Mouse (Mus musculus): Measurements from ENCODE around the gene Fbxl17. TPM values are rescaled to one million over a fixed set of nuclear protein-coding genes. Genes with fewer than 3 reads are reported as not detected.

Gene Fbxl17
- polyA plus RNA-seq, 1 experiment from 2014 or later, result 5.7 TPM

GRCm38 (mm10) chr17:63145311-63145741 lies 354.5 kb downstream of the Fbxl17 start:
- no peaks in the 10 kb centered on the region for H3K9me3 ChIP-seq (replicated peaks)
- H3K4me3 ChIP-seq (replicated peaks), result no peak overlapping the region
- no peak overlapping the region for H3K4me2 ChIP-seq
- no peaks in the 10 kb centered on the region for H3K36me3 ChIP-seq
- no peak overlapping the region for H3K9ac ChIP-seq
- WGBS, result 57% methylated on average over 5 of the region's 5 CpGs
- ATAC-seq (replicated peaks; ENCODE audit: low FRiP score), result 0 out of 2 replicates have a peak, but pooled peaks have one; percentile 22
- peaks cover 12% of the 10 kb centered on the region; the same call in 1 of the 2 replicates for H3K4me1 ChIP-seq
- H3K27ac ChIP-seq, result 0 out of 2 replicates have a peak overlapping the region, but pooled peaks have one; percentile 4
- no peaks in the 10 kb centered on the region for H3K27me3 ChIP-seq

GRCm38 (mm10) chr17:63143825-63144224 lies 356.0 kb downstream of the Fbxl17 start:
- Histone ChIP-seq H3K4me2 (no peak overlapping the region), H3K9ac (no peak overlapping the region), H3K27me3 (no peaks in the 10 kb centered on the region), H3K27ac (no peak overlapping the region), H3K36me3 (no peaks in the 10 kb centered on the region), H3K9me3 (replicated peaks) (no peaks in the 10 kb centered on the region), H3K4me3 (replicated peaks) (no peak overlapping the region), H3K4me1 (peaks cover 12% of the 10 kb centered on the region; the same call in 1 of the 2 replicates)
- 75% methylated on average over 7 of the region's 7 CpGs for WGBS
- ATAC-seq (replicated peaks; ENCODE audit: low FRiP score), result no peak

- H3K27ac ChIP-seq, result no peak overlapping the region
- no peak overlapping the region for H3K4me2 ChIP-seq
- no peak for ATAC-seq (replicated peaks; ENCODE audit: low FRiP score)
- H3K27me3 ChIP-seq, result no peaks in the 10 kb centered on the region
- no peak overlapping the region for H3K4me3 ChIP-seq (replicated peaks)
- H3K9me3 ChIP-seq (replicated peaks), result 0 out of 2 replicates have a peak, but pooled peaks cover 5% of the 10 kb centered on the region
- H3K4me1 ChIP-seq, result no peaks in the 10 kb centered on the region
- H3K9ac ChIP-seq, result no peak overlapping the region
- 90% methylated on average over 5 of the region's 5 CpGs for WGBS
- H3K36me3 ChIP-seq, result peaks cover 10% of the 10 kb centered on the region; the same call in 1 of the 2 replicates
These were observed 365.0 kb downstream of the Fbxl17 start for GRCm38 (mm10) chr17:63134805-63135204.

- Histone ChIP-seq H3K27me3 (no peaks in the 10 kb centered on the region), H3K4me3 (replicated peaks) (no peak overlapping the region), H3K36me3 (peaks cover 3% of the 10 kb centered on the region; the same call in 1 of the 2 replicates), H3K9me3 (replicated peaks) (peaks cover 7% of the 10 kb centered on the region; the same call in 1 of the 2 replicates), H3K4me2 (no peak overlapping the region), H3K27ac (no peak overlapping the region), H3K4me1 (no peaks in the 10 kb centered on the region), H3K9ac (no peak overlapping the region)
- no peak for ATAC-seq (replicated peaks; ENCODE audit: low FRiP score)
- 75% methylated on average over 2 of the region's 2 CpGs for WGBS
These were observed 377.4 kb downstream of the Fbxl17 start for GRCm38 (mm10) chr17:63122427-63122826.

GRCm38 (mm10) chr17:63119701-63120100 lies 380.1 kb downstream of the Fbxl17 start:
- Histone ChIP-seq H3K27ac (no peak overlapping the region), H3K9ac (no peak overlapping the region), H3K4me1 (no peaks in the 10 kb centered on the region), H3K4me3 (replicated peaks) (no peak overlapping the region), H3K36me3 (no peaks in the 10 kb centered on the region), H3K9me3 (replicated peaks) (0 out of 2 replicates have a peak, but pooled peaks cover 3% of the 10 kb centered on the region), H3K4me2 (no peak overlapping the region), H3K27me3 (no peaks in the 10 kb centered on the region)
- ATAC-seq (replicated peaks; ENCODE audit: low FRiP score), result no peak
- 85% methylated on average over 3 of the region's 3 CpGs for WGBS

GRCm38 (mm10) chr17:63119077-63119476 lies 380.7 kb downstream of the Fbxl17 start:
- no peak for ATAC-seq (replicated peaks; ENCODE audit: low FRiP score)
- no peaks in the 10 kb centered on the region for H3K27me3 ChIP-seq
- H3K27ac ChIP-seq, result no peak overlapping the region
- no peak overlapping the region for H3K4me2 ChIP-seq
- no peak overlapping the region for H3K9ac ChIP-seq
- 70% methylated on average over 7 of the region's 7 CpGs for WGBS
- H3K9me3 ChIP-seq (replicated peaks), result no peaks in the 10 kb centered on the region
- H3K4me1 ChIP-seq, result no peaks in the 10 kb centered on the region
- H3K36me3 ChIP-seq, result no peaks in the 10 kb centered on the region
- no peak overlapping the region for H3K4me3 ChIP-seq (replicated peaks)

GRCm38 (mm10) chr17:63117130-63117529 lies 382.7 kb downstream of the Fbxl17 start:
- Histone ChIP-seq H3K4me1 (no peaks in the 10 kb centered on the region), H3K4me3 (replicated peaks) (no peak overlapping the region), H3K9ac (no peak overlapping the region), H3K27ac (no peak overlapping the region), H3K36me3 (no peaks in the 10 kb centered on the region), H3K9me3 (replicated peaks) (no peaks in the 10 kb centered on the region), H3K4me2 (no peak overlapping the region), H3K27me3 (no peaks in the 10 kb centered on the region)
- no peak for ATAC-seq (replicated peaks; ENCODE audit: low FRiP score)
- 86% methylated on average over 5 of the region's 5 CpGs for WGBS

GRCm38 (mm10) chr17:63114399-63115085 lies 385.3 kb downstream of the Fbxl17 start:
- Histone ChIP-seq H3K4me3 (replicated peaks) (no peak overlapping the region), H3K4me2 (no peak overlapping the region), H3K27me3 (no peaks in the 10 kb centered on the region), H3K36me3 (no peaks in the 10 kb centered on the region), H3K27ac (no peak overlapping the region), H3K9me3 (replicated peaks) (no peaks in the 10 kb centered on the region), H3K9ac (no peak overlapping the region), H3K4me1 (peaks cover 14% of the 10 kb centered on the region)
- ATAC-seq (replicated peaks; ENCODE audit: low FRiP score), result no peak
- WGBS, result 89% methylated on average over 19 of the region's 19 CpGs

- Histone ChIP-seq H3K4me3 (replicated peaks) (no peak overlapping the region), H3K9ac (no peak overlapping the region), H3K9me3 (replicated peaks) (no peaks in the 10 kb centered on the region), H3K4me1 (peaks cover 14% of the 10 kb centered on the region), H3K27me3 (no peaks in the 10 kb centered on the region), H3K4me2 (no peak overlapping the region), H3K36me3 (no peaks in the 10 kb centered on the region), H3K27ac (no peak overlapping the region)
- no peak for ATAC-seq (replicated peaks; ENCODE audit: low FRiP score)
- 59% methylated on average over 5 of the region's 5 CpGs for WGBS
These were observed 387.0 kb downstream of the Fbxl17 start for GRCm38 (mm10) chr17:63112826-63113225.

- no peaks in the 10 kb centered on the region for H3K9me3 ChIP-seq (replicated peaks)
- H3K4me1 ChIP-seq, result peaks cover 14% of the 10 kb centered on the region
- H3K27me3 ChIP-seq, result no peaks in the 10 kb centered on the region
- ATAC-seq (replicated peaks; ENCODE audit: low FRiP score), result no peak; the same call in 1 of the 2 replicates
- no peaks in the 10 kb centered on the region for H3K36me3 ChIP-seq
- H3K27ac ChIP-seq, result no peak overlapping the region
- H3K9ac ChIP-seq, result no peak overlapping the region
- 32% methylated on average over 6 of the region's 6 CpGs for WGBS
- no peak overlapping the region for H3K4me3 ChIP-seq (replicated peaks)
- no peak overlapping the region for H3K4me2 ChIP-seq
These were observed 388.8 kb downstream of the Fbxl17 start for GRCm38 (mm10) chr17:63110994-63111393.

- H3K27ac ChIP-seq, result no peak overlapping the region
These were observed 389.5 kb downstream of the Fbxl17 start for GRCm38 (mm10) chr17:63110211-63110755.

GRCm38 (mm10) chr17:63108035-63108434 lies 391.8 kb downstream of the Fbxl17 start:
- peaks cover 14% of the 10 kb centered on the region for H3K4me1 ChIP-seq
- H3K9me3 ChIP-seq (replicated peaks), result no peaks in the 10 kb centered on the region
- no peak overlapping the region for H3K4me2 ChIP-seq
- no peak for ATAC-seq (replicated peaks; ENCODE audit: low FRiP score)
- H3K9ac ChIP-seq, result no peak overlapping the region
- no peaks in the 10 kb centered on the region for H3K27me3 ChIP-seq
- no peaks in the 10 kb centered on the region for H3K36me3 ChIP-seq
- no peak overlapping the region for H3K27ac ChIP-seq
- H3K4me3 ChIP-seq (replicated peaks), result no peak overlapping the region
- WGBS, result 91% methylated on average over 5 of the region's 5 CpGs

More at GRCm38 (mm10) chr17:63110211-63110755, 389.5 kb downstream of the Fbxl17 start:
- 82% methylated on average over 7 of the region's 7 CpGs for WGBS
- H3K4me3 ChIP-seq (replicated peaks), result no peak overlapping the region
- ATAC-seq (replicated peaks; ENCODE audit: low FRiP score), result no peak
- H3K36me3 ChIP-seq, result no peaks in the 10 kb centered on the region
- no peaks in the 10 kb centered on the region for H3K27me3 ChIP-seq
- no peak overlapping the region for H3K9ac ChIP-seq
- peaks cover 14% of the 10 kb centered on the region for H3K4me1 ChIP-seq
- H3K4me2 ChIP-seq, result no peak overlapping the region
- H3K9me3 ChIP-seq (replicated peaks), result no peaks in the 10 kb centered on the region
